Mouse (Mus musculus): ENCODE results near the gene Slc37a2.

GRCm38 (mm10) chr9:37248381-37248906 is 7.1 kb downstream of the Slc37a2 start:
- TF ChIP-seq POLR2A (IDR thresholded peaks at IDR 0.05; ENCODE audit: borderline replicate concordance, extremely low read depth, insufficient read depth, insufficient read length, poor library complexity, severe bottlenecking) (no peak), CTCF (IDR thresholded peaks at IDR 0.05; ENCODE audit: borderline replicate concordance, extremely low read depth, insufficient read depth, insufficient read length) (no peak)
